Mouse (Mus musculus) thymus, adult 18-20 months (tissue): Measurements from ENCODE around the gene Rrp9.

Experiments
- DNase-seq, 2 experiments: peaks; one replicate each; pipeline ENCODE4 v3.0.0; 2022; ENCODE audit warnings: mixed read lengths in 2 of 2

Gene Rrp9

DNA sequence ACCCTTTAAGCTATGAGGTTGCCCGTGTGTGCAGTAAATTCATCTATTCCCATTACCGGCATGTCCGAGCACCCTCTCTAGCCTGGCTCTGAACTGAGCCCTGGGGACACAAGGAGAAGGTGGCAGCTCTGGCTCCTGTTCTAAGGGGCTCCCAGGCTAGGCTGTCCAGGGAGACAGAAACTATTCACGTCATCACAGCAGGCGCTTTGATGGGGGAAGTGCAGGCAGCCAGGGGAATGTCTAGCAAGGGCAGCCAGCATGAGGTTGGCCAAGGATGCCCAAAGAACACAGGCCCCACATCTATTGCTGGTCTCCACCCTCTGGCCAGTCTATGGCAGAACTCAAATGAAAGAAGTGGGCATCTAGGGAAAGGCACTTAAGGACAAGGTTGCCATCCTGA lies 17.8 kb upstream of the Rrp9 start:
- no peak for DNase-seq

GRCm38 (mm10) chr9:106459946-106460345 lies 15.8 kb upstream of the Rrp9 start:
- DNase-seq, result no peak

DNA sequence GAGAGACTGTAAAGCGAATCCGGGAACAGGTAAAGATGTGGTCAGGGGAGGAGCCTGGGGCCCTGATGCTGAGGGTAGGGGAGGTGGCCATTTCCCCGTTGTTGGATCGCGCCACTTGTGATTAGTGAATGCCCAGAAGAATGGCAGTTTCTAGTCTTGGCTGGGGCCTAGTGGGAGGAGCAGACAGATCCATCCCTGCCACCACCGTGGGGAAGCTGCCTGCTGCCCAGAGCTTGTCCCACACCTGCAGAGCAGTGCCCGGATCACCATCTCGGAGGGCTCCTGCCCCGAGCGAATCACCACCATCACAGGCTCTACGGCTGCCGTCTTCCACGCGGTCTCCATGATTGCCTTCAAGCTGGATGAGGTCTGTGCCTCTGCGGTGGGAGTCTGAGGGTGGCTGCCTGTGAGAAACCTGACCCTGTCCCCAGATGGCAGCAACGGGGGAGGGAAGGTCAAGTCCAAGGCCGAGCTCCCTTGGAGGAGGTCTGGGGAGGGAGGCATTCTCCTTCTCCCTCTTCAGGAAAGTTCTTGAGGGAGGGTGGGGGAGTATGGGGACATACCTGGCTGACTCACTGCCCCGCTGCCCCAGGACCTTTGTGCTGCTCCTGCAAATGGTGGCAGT lies 15.2 kb upstream of the Rrp9 start:
- DNase-seq, result no peak

GRCm38 (mm10) chr9:106461026-106461415 lies 14.7 kb upstream of the Rrp9 start:
- no peak for DNase-seq

- no peak for DNase-seq
Measured at GRCm38 (mm10) chr9:106461641-106462429, 13.9 kb upstream of the Rrp9 start.

DNA sequence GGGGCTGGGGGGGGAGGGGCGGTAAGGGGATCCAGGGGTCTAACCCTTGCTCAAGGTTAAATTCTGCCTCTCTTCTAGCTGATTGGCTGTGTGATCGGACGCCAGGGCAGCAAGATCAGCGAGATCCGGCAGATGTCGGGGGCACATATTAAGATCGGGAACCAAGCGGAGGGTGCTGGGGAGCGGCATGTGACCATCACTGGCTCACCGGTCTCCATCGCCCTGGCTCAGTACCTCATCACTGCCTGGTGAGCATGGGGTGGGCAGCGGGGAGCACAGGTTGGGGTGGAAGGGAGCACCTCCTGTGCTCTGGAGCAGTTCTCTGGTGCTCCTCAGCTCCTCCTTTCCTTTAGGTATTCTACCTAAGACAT lies 13.3 kb upstream of the Rrp9 start:
- no peak for DNase-seq

DNA sequence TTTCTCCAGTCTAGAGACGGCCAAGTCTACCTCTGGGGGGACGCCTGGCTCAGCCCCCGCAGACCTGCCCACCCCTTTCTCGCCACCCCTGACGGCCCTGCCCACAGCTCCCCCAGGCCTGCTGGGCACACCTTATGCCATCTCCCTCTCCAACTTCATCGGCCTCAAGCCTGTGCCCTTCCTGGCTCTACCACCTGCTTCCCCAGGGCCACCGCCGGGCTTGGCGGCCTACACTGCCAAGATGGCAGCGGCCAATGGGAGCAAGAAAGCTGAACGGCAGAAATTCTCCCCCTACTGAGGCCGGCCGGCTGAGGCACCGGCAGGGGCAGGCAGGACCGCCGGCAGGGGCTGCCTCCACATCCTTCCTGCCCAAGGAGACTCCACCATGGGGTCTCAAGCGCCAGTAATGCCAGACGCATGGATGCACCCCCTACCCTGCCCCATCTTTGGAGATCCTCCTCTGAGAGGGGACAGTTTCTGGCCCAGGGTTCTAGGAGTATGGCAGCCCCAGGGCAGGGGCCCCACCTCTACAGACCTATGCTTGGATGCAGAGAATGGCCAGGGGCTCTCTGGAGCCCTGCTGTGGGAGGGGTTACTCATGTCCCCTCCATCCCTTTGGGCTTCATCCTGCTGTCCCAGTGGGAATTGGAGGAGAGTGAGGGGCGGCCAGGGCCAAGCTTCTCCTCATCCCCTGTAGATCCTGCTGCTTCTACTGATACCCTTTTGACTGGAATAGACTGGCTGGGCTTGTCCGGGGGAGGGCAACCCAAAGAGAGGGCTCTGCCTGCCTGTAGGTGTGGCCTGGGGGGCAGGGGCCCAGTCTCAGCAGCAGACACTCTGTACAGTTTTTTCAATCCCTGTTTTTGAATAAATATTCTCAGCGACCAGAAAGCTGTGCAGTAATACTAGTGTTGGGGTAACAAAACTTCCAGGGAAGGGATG lies 12.4 kb upstream of the Rrp9 start:
- DNase-seq, result no peak

GRCm38 (mm10) chr9:106464751-106465541 lies 10.8 kb upstream of the Rrp9 start:
- DNase-seq, result no peak

- DNase-seq, result no peak
Measured at GRCm38 (mm10) chr9:106465571-106466200, 10.1 kb upstream of the Rrp9 start, which contains the start of gene Gpr62. Gene Gpr62, minus strand, starts transcription at chr9:106465938.

DNA sequence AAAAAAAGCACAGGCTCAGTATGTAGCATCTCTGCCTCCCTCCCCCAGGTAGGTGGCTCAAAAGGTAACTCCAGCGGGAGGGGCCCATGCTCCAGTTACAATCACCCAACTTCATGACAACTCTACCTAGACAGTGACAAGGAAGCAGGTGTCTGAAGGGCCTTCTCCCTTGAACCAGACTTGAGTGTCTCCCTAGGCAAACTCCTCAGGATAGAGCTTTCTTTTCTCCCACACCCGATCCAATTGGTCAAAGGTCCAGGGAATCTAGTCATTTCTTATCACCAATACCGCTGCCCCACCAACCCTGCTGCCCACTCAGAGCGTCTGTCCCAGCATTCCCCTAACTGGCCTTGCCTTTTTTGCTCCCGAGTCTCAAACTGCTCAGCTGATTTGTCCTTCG lies 9.0 kb upstream of the Rrp9 start:
- DNase-seq, result no peak

DNA sequence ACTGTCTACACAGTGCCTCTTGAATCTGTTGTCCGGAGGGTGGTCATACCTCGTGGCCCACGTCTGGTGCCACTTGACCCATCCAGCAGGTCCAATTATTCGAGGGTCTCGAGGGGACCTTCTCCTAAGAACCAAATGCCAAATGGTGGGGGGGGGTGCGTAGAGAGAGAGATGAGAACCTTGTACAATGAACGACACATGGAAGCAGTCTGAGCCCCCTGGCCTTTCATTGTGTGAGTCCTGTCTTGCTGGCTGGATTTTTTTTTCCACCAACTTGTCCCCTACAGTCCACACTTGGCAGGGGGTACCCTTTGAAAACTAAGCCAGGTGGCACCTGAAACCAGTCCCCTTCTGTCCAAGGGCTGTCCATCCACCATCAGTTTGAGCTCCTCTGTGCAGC lies 8.0 kb upstream of the Rrp9 start:
- no peak for DNase-seq

DNA sequence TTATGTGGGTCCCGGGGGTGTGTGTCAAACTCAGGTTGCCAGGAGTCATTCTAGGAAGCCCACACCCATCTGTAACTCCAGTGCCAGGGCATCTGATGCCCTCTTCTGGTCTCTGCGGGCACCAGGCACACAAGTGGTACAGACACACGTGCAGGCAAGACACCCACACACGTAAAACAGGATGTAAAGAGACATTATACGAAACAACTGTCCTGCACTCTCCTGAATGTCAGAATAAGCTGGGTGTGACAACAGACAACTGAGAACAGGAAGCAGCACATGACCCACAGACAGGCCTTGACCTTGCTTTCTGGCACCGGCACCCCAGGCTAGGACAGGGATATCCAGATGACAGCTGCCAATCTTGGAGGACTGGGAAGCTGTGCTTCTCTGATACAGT lies 6.4 kb upstream of the Rrp9 start:
- DNase-seq, result no peak

- no peak for DNase-seq
Measured at GRCm38 (mm10) chr9:106469776-106470175, 6.0 kb upstream of the Rrp9 start.

DNA sequence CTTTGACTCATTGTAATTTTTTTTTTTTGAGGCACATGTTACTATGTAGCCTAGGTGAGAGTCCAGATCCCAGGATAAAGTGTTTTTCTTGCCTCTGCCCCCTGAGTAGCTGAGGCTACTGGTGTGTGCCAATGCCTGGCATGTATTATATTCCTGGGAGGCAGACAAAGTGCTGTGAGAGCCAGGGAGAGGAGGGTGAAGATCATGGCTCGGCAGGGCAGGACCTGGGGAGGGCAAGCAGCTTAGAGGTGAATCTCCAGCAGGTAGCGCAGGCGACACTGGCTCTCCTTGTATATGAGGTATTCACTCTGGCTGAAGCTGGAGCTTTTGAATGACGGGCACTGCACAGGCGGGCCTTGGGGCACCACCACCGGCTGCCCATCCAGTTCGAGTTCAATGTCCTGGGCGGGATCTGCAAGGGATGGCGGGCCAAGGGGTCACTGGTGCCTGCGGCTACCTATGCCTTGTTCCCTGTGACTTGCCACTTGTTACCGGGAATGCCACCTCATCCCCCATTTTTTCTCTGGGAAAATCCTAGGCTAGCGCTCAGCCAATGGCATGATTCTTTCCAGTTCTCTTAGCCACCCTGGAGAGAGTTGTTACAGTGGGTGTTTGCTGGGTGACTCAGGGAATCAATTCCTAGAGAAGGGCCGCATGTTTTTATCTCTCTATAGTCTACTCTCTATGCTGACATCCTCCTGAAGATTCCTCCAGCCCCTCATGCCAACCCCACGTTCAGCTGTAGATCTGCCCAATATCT lies 4.6 kb upstream of the Rrp9 start:
- no peak for DNase-seq

DNA sequence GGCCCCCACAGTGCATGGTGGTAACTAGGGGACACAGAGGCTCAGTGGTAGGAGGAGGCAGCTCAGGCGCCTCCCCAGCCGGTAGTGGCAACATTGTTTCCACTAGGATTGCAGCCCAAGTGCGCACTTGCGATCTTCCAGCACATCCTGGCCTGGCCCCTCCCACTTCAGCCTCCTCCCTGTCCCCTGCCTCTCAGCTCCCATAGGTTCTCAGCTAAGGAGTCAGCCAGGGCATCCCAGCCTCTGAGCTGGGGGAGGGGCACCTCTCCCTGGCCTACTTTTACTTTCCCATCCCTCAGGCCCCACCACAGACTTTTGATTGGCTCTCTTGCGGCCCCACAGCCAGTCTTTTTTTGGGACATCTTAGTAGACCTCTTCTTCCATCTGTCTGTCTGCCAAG lies 3.9 kb upstream of the Rrp9 start:
- no peak for DNase-seq

GRCm38 (mm10) chr9:106472321-106472720 lies 3.4 kb upstream of the Rrp9 start:
- DNase-seq, result no peak

DNA sequence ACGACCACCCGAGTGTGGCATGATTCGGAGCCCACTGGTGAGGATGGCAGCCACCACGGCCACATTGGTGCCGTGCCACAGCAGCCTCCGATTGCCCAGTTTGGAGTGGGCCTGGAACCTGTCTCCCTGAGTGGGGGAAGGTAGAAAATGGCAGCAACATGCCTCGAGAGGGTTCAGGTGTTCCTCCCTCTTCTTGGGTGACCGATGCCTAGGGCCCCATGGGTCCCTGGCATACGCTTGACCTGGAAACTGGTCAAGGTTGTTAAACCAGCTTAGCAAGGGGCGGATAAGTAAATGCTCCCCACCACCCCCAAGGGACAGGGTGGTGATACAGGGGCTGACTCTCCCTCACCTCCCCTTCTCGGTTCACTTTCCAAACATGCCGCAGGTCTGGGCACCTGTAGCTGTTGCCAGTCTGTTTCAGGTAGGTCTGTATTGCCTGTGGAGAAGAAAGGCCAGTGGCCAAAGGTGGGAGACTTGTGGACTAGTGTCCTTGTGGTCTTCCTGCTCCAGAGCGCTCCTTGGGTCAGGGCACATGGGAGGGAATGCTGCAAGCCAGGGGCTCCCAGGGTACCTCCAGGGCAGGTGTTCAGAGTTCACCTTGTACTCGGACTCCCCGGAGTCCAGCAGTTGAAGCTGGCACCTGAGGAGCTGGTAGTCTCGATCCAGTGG lies 2.5 kb upstream of the Rrp9 start:
- DNase-seq, result no peak

DNA sequence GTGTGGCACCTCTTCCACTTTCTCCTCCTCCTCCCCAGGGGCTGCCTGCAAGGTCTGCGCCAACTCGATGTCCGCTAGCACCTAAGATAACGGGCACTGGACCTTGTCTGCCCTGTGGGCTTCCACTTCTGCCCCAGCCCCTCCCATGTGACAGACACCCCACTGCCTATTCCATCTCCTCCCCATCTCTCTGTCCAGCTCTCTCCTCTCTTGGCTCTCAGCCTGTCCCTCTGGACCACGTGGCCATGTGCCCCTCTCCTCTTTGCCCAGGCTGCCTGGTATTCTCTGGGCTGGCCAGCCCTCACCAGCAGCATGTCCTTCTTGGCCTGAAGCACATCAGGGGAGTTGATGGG lies 2.0 kb upstream of the Rrp9 start:
- no peak for DNase-seq

- DNase-seq, result peak in 1 of 2 experiments; percentile 46
Measured at GRCm38 (mm10) chr9:106474456-106474855, 1.3 kb upstream of the Rrp9 start.

DNA sequence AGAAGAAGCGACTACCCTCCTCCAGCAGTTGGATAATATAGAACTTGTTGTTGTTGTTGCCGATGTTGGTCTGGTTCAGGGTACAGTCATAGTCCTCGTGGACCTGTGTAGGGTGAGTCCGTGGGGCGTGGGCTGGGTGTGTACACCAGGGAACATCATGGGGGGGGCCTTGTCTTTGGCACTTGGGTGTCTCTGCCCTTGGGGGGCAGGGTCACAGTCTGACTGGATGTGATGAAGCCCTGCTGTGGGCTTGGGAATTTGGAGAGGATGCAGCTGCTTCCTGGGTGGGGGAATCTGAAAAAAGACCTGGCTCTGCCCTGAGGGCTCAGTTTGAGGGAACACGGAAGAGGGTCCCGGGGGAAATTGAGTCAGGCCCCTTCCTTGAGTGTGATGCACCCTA lies 717 bp upstream of the Rrp9 start:
- DNase-seq, result peak in 1 of 2 experiments; percentile 40
